Mouse (Mus musculus) brown adipose tissue, adult 24 weeks (tissue): ENCODE data around the gene Spats2. TPM values are rescaled to one million over a fixed set of nuclear protein-coding genes. Genes with fewer than 3 reads are reported as not detected.

Experiments
- polyA plus RNA-seq: library from polyadenylated mRNA; stranded (reverse); fragments of >200 nt; gene quantifications from 2 replicates; pipeline ENCODE4 v1.2.4, GENCODE M21; 2012; ENCODE audit not compliant: missing spikeins, insufficient read depth, insufficient read length

Spats2 gene
- polyA plus RNA-seq, 1 experiment = 10.9 TPM

Other genes with a start within 250 kb of the Spats2 start
- not detected in 2 replicates for gene Rhebl1, start 231.4 kb upstream of the Spats2 start, polyA plus RNA-seq
- gene Dhh, start 227.4 kb upstream of the Spats2 start, polyA plus RNA-seq = 0.40 and 0.46 TPM in 2 replicates
- gene Lmbr1l, start 207.7 kb upstream of the Spats2 start, polyA plus RNA-seq = 6.0 and 6.3 TPM in 2 replicates
- 520 and 550 TPM in 2 replicates for gene Tuba1b, start 191.4 kb upstream of the Spats2 start, polyA plus RNA-seq
- gene Gm49450, start 172.4 kb upstream of the Spats2 start, polyA plus RNA-seq = not detected in 2 replicates
- gene Tuba1a, start 172.2 kb upstream of the Spats2 start, polyA plus RNA-seq = 125 and 132 TPM in 2 replicates
- 10.3 and 28.1 TPM in 2 replicates for gene Tuba1c, start 96.0 kb upstream of the Spats2 start, polyA plus RNA-seq
- gene Prph, start 70.7 kb upstream of the Spats2 start, polyA plus RNA-seq = not detected in 2 replicates
- gene Troap, start 51.3 kb upstream of the Spats2 start, polyA plus RNA-seq = not detected in 2 replicates
- gene C1ql4, start 38.1 kb upstream of the Spats2 start, polyA plus RNA-seq = not detected in 2 replicates
- 6.8 and 9.6 TPM in 2 replicates for gene Dnajc22, start 32.7 kb upstream of the Spats2 start, polyA plus RNA-seq
- not detected in 2 replicates for gene Kcnh3, start 98.9 kb downstream of the Spats2 start, polyA plus RNA-seq
- 23.3 and 30.6 TPM in 2 replicates for gene Mcrs1, start 126.0 kb downstream of the Spats2 start, polyA plus RNA-seq
- gene Prpf40b, start 169.2 kb downstream of the Spats2 start, polyA plus RNA-seq = 17.9 and 18.5 TPM in 2 replicates
- gene Fam186b, start 170.0 kb downstream of the Spats2 start, polyA plus RNA-seq = not detected in 2 replicates
- 3.6 and 6.7 TPM in 2 replicates for gene Fmnl3, start 244.6 kb downstream of the Spats2 start, polyA plus RNA-seq